Mouse (Mus musculus): Measurements from ENCODE around the gene Ubap2l. TPM values are rescaled to one million over a fixed set of nuclear protein-coding genes. Genes with fewer than 3 reads are reported as not detected.
A peak's percentile ranks its signal among the peaks of the same experiment; 100 is the strongest.

Gene Ubap2l
- total RNA-seq (2021), result 100 to 1,000 TPM; 160 to 164 TPM

DNA sequence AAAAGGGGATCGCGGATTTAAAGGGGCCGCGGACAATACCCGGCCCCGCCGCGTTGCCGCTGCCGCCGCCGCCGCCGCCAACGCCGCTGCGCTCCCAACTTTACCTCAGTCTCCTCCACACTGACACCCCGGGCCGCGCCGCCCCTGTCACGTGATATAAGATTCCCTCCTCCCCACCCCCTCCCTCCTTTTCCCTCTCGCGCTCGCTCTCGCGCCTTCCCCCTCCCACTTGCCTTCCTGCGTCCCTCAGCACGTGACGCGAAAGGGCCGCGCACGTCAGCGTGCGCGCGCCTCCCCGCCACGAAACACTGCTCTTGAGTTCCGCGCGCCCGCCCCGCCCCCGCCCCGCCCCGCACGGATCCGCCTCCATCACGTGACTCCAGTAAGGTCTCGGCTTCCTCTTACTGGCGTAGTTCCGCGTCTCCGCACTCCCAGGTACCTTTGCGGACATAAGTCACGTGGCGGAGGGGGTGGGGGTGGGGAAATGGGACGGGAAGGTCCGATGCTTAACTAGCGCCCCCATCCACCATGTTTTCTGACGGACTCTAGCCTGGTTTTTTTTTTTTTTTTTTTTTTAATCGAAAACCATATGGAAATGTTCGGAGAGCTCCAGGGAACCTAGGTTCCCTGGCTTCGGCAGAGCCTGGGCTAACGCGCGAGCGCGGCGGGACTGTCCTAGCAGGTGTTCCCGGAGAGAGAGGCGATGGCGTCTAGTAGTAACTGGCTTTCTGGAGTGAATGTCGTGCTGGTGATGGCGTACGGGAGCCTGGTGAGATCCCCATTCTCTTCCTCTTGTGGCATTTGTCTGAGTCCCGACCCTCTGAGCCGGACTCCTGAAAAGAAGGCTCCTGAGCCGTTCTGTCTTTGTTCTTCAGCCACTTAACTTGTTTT is at the start of gene Ubap2l:
Ubap2l (minus strand) TSS at position 278 of the 891 bp plus-strand sequence.
- DNase-seq, result peak; percentile 94

DNA sequence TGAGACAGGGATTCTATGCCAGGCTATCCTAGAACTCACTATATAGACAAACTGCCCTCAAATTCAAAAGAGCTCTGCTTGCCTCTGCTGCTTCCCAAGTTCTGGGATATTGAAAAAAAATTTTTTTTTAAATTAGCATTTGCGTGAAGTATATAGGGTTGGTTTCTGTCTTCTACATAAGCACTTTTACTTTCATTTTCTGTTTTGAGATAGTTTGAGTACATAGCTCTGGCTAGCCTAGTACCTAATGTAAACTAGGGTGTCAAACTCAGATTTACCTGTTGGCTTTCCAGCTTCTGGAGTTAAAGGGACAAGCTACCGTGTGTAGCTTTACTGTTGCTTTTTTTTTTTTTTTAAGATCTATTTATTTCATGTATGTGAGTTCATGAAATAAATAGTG is 49.2 kb upstream of the Ubap2l start:
- DNase-seq, result no peak

DNA sequence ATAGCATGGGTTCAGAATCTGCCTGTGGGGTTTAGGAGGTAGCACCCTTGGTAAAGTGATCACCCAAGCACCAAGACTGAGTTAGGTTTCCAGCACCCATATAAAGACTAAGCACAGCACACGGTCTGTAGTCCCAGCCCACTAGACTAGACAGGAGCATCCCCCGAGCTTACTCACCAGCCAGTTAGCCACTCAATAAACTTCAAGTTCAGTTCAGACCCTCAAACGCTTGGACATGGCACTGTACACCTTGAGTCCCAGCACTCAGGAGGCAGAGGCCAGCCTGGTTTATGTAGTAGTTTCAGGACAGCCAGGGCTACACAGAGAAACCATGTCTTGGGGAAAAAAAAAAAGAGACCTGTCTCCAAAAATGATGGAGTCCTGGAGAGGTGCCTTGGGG is 48.6 kb upstream of the Ubap2l start:
- no peak for DNase-seq

DNA sequence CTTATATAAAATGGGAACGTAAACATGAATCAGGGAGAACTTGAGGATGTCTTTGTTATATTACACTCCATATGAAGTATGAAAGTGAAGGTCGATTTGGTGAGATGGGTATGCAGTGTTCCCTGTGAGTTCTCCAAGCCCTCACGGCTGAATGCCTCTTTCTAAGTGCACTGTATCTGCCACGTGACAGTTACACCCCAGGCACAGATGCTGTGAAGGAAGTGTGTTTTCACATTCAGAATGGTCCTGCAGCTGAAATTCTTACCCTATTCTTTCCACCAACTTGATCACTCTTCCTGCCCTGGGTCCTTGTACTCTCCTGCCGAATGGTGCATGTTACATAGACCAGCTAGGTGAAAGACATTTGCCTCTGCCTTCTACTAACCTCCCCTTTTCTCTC is 45.5 kb upstream of the Ubap2l start:
- DNase-seq, result no peak

DNA sequence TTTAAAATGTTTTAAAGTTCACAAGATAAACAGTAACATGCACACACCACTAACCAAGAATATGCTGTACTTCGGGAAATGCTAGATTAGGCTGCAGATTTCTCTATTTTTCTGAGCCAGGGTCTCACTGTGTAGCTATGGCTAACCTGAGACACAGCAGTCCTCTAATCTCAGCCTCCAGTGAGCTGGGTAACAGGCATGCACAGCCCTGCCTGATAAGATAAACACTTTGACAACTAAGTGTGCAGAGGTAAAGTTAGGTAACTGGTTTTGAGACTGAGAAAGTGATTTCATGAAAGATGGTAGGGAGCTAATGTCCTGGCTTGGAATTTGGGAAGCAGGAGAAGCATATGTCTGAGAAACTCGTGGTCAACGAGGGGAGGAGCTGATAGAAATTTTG is 42.0 kb upstream of the Ubap2l start:
- DNase-seq, result no peak

DNA sequence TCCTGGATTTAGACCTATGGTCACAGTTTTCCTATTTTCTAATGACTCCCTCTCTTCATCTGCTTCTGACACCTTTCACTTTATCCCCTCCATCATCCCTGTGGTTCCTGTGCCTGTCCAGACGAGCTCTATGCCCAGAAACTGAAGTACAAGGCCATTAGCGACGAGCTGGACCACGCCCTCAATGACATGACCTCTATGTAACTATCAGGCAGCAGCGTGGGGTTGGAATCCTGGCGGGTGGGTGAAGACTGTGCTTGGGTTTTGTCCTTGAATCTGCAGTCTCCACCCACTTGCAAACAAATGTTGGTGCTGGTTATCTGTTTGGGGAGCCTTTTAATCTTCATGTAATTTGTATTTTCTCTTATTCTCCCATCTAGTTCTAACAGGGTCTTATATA is 38.5 kb upstream of the Ubap2l start:
- no peak for DNase-seq

DNA sequence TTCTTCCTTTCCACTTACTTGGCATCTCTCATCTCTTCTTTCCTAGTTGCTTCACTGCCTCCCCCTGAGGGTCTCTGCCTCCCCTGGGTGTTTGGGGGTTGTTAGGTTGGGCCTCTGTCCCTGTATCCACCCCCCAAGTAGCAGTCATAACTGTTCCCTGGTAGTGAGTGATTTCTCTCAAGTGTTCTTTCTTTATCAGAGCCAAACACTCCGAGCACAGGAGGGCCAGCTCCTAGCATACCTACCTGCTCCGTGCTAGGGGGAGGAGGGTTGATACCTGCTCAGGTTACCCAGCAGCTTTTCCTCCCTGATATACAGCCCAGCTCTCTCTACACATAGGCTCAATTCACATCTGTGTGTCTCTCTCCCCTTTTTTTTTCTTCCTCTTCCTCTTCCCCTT is 36.2 kb upstream of the Ubap2l start:
- no peak for DNase-seq

DNA sequence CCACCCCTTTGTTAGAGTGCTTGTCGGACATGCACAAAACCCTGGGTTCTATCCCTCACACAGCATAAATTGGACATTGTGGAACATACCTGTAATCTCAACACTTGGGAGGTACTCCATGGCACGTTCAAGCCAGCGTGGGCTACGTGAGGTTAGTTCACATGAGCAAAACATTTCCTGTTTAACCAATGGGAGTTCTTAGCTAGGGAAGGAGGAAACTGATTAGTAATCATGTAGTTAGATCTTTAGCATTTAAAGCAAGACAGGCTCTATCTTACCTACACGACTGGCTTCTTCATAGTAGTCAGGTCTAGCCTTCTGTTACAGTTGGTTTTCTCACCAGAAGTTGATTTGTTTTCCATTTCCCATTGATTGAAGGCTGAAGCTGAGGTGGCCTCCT is 33.6 kb upstream of the Ubap2l start:
- no peak for DNase-seq

DNA sequence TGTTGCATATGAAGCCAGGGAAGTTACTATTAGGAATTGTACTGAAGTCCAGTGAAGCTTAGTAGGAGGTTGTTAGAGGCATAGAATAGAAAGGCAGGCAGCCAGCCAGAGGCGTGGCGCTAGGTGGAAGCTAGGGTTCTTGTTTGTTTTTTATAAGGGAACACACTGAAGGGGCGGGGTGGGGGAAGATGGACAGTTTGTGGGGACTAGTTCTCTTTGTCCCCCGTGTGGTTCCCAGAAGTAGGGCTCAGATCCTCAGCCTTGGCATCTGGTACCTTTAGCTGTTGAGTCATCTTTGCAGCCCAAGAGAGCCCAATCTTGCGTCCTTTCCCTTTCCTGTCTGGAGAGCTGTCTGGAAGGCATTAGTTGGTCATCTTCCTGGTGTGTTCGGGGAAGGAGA is 32.9 kb upstream of the Ubap2l start:
- DNase-seq, result peak; percentile 24

DNA sequence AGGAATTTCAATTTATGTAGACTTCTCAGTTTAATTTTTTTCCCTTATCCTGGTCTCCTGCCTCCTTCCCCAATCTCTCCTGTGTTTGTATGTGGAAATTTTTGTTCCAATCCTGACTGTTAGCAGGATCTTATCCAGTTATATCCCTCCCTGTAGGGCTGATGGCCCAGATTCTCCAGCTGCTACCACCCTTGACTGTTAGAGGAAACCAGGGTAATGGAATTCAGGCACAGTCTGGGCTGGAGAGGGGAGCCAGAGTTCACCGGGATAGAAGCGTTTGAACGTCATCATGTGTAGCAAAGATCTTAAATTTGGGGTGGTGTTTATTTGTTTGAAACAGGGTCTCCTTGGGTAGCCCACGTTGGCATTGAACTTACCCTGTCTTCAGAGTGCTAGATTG is 32.4 kb upstream of the Ubap2l start:
- peak; percentile 24 for DNase-seq

DNA sequence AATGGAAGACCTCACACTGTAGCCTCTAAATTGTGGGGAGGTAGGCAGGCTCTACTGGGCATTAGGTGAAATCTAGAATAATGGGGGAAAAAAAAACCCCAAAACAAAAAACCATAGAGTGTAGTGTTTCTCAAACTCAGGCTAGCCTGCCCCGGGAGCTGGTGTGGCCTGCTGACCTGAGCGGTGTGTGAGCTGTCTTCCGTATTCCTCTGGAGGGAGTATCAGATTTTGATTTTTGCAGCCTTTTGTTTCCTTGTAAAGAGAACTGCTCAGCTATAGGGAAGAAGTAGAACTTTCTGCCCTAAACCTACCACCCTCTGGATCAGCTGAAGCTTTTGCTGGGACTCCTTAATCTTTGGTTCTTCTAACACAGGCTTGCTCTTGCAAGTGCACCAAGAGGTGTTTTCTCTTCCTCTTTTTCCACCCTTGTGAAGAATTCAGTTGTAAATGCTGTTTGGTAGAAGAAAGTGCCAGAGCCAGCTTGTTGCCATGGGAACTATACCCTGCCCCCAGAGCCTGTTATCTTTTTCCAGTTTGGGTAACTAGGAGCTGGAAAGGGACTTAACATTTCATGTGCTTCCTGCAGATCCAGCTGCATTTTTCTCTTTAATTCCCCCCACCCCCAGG is 31.4 kb upstream of the Ubap2l start:
- DNase-seq, result no peak

DNA sequence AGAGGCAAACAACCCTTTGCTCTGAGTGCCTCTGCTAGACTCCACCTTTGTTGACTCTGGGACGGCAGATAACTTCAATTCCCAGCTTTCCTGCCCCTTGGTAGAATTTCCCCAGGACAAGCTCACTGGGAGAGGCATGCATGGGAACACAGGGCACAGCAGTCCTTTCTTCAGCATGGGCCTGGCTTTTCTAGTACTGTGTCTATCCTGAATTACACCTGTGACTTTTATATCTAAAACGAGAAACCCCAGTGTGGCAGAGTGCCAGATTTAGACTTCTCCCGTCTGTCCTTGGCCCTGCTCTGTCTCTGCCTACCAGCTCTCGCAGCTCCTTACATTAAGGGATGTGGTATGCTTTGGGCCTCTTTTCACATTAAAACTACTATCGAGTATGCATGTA is 30.6 kb upstream of the Ubap2l start:
- DNase-seq, result peak; percentile 29

DNA sequence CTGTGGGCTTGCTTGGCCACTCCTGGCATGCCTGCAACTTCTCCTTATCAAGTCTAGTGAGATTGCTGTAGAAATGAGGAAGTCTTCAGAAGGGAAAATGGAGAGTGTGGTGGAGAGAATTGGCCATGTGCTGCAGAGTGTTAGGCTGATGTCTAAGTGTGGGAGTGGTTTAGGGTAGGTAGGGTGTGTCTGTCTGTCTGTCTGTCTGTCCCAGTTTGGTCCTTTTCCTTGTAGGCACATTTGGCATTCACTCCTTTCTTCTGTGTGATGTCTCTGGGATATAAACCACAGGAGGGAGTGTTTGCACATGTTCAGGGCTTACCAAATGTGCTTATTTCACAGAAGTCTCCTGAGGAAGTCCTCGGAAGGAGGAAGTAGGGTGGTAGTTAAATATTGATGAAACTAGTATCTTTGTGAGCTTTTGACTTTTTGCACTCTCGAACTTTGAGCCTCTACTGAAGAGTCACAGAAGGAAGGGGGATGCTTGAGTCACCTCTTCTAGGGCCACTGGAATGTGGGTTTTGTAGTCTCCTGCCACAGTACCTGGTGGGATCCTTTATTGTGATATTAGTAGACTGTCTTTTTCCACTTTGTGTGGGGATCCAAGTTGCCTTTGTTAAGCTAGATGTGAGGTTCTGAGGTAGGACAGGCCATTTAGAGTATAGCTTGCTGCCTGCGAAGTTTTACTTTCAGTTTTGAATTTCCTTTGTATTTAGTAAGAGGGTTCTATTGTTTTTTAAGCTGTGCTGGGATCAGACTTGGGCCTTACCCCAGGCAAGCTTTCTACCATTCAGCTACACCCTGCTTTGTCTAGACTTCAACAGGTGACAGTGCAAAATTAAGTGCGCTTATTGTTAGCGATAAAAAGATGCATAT is 29.2 kb upstream of the Ubap2l start:
- no peak for DNase-seq

DNA sequence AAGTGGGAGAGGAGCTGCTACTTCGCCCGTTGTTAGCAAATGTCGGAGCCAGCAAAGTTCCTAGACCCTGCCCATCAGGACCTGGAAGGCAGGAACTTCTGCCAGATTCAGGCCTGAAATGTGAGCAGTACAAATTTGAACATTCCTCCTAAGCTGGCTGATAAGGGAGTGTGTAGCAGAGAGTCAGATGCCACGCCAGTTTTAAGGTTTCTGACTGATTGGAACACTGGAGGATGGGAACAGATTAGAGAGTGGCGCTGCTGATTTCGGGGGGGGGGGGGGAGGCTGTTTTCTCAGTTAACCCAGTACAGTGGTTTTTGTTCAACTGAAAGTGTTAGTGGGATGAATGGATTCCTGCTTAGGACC is 28.1 kb upstream of the Ubap2l start:
- no peak for DNase-seq

DNA sequence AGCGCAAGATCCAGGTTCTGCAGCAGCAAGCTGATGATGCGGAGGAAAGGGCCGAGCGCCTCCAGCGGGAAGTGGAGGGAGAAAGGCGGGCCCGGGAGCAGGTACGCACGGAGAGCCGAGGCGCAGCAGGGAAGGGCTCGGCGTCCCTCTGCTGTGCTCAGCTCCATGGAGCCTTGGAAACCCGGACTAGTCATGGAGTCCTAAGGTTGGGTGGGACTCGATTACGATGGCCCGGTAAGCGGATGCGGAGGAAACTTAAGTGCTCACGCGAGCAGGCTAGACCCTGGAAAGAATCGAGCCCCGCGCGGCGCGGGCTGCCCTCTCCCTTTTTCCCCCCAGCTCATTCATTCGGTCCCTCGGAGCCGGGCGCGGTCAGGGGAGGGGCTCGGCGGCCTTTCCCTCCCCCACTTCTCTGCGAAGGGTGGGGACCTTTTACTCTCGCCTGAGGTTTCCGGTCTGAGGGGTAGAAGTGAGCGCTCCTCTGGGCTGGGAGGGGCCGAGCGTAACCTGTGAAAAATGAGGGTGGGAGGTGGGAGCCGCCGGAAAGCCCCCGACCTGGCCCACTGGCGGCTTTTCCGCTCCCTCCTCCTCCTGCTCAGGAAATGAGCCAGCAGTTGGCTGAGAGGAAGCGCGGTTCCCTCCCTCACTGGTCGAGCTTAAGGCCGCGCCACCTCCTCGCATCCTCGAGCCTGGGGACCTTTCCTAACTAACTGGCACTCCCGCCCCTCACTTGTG is 27.5 kb upstream of the Ubap2l start:
- DNase-seq, result peak; percentile 81

DNA sequence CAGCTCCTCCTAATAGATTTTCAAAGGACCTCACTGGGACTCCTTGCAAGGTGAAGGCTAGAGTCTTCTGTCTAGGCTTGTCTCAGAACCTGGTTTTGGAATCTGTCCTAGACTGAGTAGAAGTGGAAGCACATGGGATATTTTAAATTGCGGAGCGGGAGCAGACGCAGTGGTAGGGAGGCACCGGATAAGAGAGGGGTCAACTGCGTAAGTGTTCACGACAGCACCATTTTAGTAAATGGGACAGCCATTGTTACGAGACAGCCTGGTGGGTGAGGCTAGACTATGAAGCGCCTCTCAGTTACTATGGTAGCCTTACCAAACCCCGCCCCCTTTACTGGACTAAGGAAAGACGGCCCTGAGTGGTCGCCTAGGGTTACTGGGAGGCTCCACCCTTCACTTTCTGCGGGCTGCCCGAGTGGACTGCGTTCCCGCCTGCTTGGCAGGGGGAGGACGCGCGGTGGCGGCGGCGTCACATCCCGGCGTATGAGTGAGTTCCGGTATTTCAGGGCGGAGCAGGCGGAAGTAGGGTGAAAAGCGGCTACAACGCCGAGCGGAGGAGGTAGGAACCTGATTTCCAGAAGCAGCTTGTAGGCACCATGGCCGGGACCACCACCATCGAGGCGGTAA is 26.8 kb upstream of the Ubap2l start:
- peak; percentile 94 for DNase-seq

DNA sequence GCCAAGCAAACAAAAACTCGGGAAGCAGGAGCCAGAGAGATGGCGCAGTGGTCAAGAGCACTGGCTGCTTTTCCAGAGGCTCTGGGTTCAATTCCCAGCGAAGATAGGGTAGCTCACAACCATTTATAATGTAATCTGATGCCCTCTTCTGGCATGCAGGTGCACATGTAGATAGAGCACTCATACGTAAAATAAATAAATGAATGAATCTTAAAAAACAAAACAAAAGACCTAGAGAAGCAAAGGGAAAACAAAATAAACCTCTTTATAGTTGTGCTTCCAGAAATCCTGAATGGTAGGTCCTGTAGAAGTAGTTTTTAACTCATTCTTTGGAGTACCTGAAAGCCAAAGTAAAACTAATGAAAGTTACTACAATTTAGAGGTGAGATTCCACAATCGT is 25.8 kb upstream of the Ubap2l start:
- no peak for DNase-seq

DNA sequence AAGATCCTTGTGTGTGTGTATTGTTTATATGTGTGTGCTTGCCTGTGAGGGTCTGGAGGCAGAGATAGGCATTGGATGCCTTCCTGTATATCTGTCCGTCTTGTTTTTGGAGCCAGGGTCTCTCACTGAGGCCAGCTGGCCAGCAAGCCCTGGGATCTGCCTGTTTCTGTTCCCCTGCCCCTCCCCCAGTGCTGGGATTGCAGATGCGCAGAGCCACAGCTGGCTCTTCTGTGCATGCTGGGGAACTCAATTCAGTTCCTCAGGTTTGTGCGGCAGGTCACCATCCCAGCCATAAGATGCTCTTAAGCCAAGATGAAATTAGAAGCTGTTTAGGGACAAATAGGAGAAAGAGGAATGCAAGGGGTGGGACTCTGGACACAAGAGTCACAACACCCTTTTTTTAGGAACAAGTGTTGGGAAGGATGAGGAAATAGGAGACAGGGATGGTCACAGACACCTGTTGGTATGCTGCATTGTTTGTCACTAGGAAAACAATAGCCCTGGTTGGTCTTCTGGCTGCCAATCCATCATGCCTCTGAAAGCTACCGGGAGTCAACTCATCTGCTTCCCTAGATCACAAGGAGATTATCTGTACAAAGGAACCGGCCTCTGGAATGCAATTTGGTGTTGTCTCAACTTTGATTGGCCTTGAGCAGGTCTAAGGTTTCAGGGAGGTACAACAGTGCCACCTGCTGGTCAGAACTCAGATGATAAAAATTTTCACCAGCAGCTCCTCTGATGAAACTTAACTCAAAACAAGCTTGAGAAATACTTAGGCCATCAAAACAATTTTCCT is 24.7 kb upstream of the Ubap2l start:
- DNase-seq, result peak; percentile 89

DNA sequence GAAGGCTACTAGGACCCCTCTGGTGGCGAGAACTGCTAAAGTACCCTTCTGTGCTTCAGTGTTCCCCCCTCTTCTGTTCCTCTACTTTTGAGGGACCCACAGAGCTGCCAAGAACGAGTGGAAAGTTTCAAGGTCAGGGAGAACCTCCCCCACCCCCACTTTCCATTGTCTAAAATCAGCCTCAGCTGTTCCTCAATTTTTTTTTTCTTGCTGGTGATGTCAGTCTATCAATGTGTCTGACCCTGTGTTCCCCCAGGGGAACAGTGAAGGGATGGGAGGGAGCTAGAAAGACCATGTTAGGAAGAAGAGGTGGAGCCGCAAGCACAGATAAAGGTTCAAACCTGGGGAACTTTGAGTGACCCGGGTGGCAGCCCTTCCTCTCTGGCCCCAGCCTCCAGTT is 19.9 kb upstream of the Ubap2l start, which contains the start of gene Tpm3:
Tpm3 (plus strand) TSS at position 356 of the 400 bp plus-strand sequence.
- no peak for DNase-seq

DNA sequence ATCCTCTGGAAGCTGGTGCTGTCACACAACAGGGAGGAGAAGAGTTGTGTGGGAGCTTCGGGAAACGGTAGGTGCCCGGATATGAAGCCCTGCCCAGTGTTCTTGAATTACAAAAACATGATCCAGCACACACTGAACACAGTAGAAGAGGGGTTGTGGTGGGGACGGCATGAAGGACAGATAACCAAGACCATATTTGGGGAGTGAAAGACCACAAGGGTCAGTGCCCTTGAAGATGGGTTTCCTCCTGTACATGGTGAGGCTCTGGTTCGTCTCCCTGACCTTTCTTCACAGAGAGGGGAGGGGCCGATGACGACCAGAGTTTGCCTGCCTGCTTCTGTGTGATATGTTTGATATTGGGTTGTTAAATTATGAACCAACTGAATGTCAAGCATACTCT is 17.3 kb upstream of the Ubap2l start:
- no peak for DNase-seq

DNA sequence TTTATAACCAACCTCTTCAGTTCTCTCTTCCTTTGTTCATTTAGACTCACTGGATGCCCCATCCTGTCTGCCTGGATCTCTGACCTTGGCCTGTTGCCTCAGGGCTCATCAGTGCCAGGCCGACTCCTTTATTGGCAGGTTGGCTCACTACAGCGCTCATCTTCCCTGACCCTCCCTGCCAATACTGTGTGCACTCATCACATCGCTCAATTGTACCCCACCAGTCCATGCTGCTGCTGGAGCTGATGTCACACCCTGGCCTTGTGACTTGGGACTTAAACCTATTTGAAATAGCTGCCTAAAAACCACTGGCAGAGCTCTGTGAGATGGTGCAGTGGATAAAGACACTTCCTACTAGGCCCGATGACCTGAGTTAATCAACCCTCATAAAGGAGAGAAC is 15.4 kb upstream of the Ubap2l start:
- DNase-seq, result no peak

All from heart, postnatal 4 days (tissue).